In genomic region chr1:195018089-195018999, GRCm38 (mm10) we compare ENCODE assay signal across 7 mouse cellular contexts.
DNase-seq lines count a peak whose midpoint lies in the region; ATAC-seq lines count a peak whose summit lies in the region.

No protein-coding gene starts in this region.

- 88% methylated on average over 9 of the region's 9 CpGs for WGBS in hindbrain, embryonic 15.5 days

- no peaks in the 10 kb centered on the region for H3K9me3 ChIP-seq in hindbrain, embryonic 15.5 days

- peaks cover 11% of the 10 kb centered on the region for H3K4me1 ChIP-seq in hindbrain, embryonic 15.5 days (replicated peaks)

- H3K4me3 ChIP-seq in hindbrain, embryonic 15.5 days: no peak overlapping the region

- H3K9ac ChIP-seq in hindbrain, embryonic 15.5 days: no peak overlapping the region

- no peak overlapping the region for H3K27ac ChIP-seq in hindbrain, embryonic 15.5 days (replicated peaks)

- no peaks in the 10 kb centered on the region for H3K27me3 ChIP-seq in hindbrain, embryonic 15.5 days

- peak; percentile 33; the same call in 1 of the 2 replicates for ATAC-seq in common myeloid progenitor, adult 5-6 weeks (replicated peaks; ENCODE audit: low read depth, poor library complexity, severe bottlenecking)
- peak; percentile 50; the same call in 1 of the 2 replicates for ATAC-seq in hindbrain, embryonic 15.5 days (ENCODE audit: low FRiP score, low read depth)
- ATAC-seq in megakaryocyte progenitor cell, adult 5-6 weeks (replicated peaks; ENCODE audit: poor library complexity): peak; percentile 63

- H3K36me3 ChIP-seq in hindbrain, embryonic 15.5 days: no peaks in the 10 kb centered on the region

- H3K4me2 ChIP-seq in hindbrain, embryonic 15.5 days: peak overlapping the region; percentile 53; the same call in 1 of the 2 replicates

- DNase-seq in ES-CJ7 (ENCODE audit: low read depth, low spot score): peak; percentile 21
- peak; percentile 46 for DNase-seq in R1 (ENCODE audit: low read depth, low spot score)
- peak; percentile 96 for DNase-seq in left cerebral cortex, adult 11 months (ENCODE audit: low spot score)
- peak; percentile 39 for DNase-seq in testis, postnatal 14 days (ENCODE audit: low spot score)

Comparison
In these comparisons a context has a peak if more than half of its experiments do, and no peak if none do; other contexts are left out.
1. DNase-seq: peak in every context shown above with its lines; median percentile 96 in left cerebral cortex, adult 11 months; 46 in R1; 39 in testis, postnatal 14 days; 21 in ES-CJ7.